Mouse (Mus musculus) MEL-GATA-1-ER (cell line): ENCODE measurements at regions not wholly inside any gene's neighbourhood (a gene's known extent, or its start where the extent isn't known, plus 50 kb on each side); places are given as distances from the start of the nearest gene placed in this dataset.

Source experiments
- DNase-seq: peaks from one replicate; pipeline ENCODE4 v3.0.0-alpha.2; 2012; ENCODE audit warnings: low read depth; ENCODE audit errors: extremely low read depth

- no peak for DNase-seq
These were observed 97.4 kb upstream of the Dock11 start for GRCm38 (mm10) chrX:35791273-35791672.

DNA sequence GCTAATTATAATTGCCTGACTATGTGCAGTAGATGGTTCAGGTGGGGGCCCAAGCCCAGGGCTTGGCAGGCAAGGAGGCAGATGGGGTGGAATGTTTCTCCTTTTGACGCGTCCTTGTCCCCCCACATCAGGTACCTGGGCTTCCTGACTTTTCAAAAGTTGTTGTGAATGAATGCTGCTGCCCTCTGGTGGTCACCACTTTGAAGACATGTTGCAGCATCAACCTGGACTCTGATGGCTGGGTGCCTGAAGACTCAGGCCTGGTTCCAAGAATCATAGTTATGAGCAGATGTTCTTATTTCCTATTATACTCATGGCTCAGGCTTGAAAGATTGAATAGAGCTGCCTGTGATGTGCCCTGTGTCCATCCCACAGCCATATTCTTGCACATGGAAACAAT lies 75.4 kb upstream of the Dock11 start:
- peak; percentile 6 for DNase-seq

DNA sequence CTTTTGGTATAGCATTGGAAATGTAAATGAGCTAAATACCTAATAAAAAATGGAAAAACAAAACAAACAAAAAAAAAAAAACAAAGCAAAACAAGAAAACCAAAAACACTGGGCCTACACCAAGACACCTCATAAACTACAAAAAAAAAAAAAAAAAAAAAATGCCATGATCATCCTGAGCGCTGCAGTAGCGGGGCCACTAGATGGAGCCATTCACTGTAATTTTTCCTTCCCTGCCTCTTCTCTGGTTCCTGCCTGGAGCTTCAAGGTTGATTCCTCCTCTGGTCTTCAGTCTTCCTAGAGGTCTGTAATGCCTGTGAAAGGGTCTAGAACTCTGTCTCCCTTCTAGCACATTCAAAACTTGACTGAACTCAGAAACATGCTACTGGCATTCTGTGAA lies 54.2 kb upstream of the Dock11 start:
- peak; percentile 1 for DNase-seq

DNA sequence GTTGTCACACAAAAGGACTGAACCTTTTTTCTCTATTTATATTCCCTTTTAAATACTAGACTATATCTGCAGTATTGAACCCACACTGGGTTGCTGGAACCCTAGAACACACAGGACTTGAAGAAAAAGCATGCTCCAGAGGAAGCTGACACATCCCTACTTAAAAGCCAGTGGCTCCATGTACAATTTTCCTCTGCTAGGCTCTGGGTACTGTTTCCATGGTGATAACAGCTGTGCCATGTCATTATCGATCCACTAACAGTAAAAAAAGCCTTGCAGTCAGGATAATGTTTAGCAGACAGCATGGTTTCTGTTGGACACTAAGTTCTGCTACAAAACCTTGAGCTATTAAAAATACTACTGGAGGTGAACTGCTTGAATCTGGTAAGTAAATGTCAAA lies 50.6 kb upstream of the Dock11 start:
- no peak for DNase-seq
